Mouse (Mus musculus) liver (tissue): ENCODE data around the gene Casc3.

Experiments
- DNase-seq: peaks from one replicate; pipeline ENCODE4 v3.0.0-alpha.2; 2020; ENCODE audit warnings: mixed read lengths

The Casc3 gene

DNA sequence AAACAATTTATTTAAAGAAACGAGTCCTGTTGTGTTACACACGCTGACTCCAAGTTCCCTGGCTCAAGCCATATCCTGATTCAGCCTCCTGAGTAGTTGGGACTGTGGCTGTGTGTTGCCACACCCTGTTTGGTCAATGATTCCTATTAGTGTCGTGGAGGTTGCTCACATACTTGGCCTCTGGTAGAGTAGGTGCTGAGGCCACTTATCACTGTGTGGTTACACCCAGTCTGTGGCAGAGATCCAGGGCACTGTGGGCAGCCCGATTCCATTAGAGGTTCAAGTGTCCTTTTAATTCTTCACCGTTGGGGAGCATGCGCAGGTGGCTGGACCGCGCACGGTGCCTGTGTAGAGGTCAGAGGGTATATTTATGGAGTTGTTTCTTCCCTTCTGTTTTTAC, 69.2 kb downstream of the Casc3 start:
- DNase-seq = no peak

DNA sequence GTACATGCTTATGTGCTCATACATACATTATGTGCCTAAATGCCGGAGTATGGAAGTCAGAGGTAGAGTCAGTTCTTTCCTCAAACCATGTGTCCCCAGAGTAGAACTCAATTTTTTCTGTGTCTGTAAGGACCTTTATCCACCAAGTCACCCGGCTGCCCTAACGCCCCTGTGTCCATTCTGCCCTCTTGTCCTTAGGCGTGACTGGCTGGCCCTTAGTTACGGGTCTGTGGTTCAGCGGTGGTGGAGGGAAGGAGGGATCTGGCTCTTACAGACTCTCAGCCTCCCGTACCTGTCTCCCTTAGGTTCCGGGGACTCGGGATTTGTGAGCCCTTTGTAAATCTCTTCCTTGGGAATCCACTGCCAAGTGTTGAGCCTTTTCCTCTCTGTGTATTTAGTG, 72.3 kb downstream of the Casc3 start:
- no peak for DNase-seq
